Mouse (Mus musculus): ENCODE results near the gene Acbd3. TPM values are rescaled to one million over a fixed set of nuclear protein-coding genes. Genes with fewer than 3 reads are reported as not detected.

The Acbd3 gene
- polyA plus RNA-seq, 1 experiment = not detected

GRCm38 (mm10) chr1:180719483-180719882 lies 6.4 kb upstream of the Acbd3 start:
- no peak overlapping the region for H3K4me3 ChIP-seq (ENCODE audit: insufficient read depth, low read depth, low read length)
- H3K4me1 ChIP-seq (ENCODE audit: control insufficient read depth, insufficient read depth, low read length) = no peaks in the 10 kb centered on the region
- TF ChIP-seq CTCF (IDR thresholded peaks at IDR 0.05; ENCODE audit: insufficient read depth, low read depth, low read length) = no peak
- no peak for TF ChIP-seq POLR2A (IDR thresholded peaks at IDR 0.05; ENCODE audit: insufficient read depth, low read depth, low read length)
- 88% methylated on average over 6 of the region's 6 CpGs for WGBS
- no peak overlapping the region for H3K27ac ChIP-seq (ENCODE audit: insufficient read depth, low read depth, low read length)

DNA sequence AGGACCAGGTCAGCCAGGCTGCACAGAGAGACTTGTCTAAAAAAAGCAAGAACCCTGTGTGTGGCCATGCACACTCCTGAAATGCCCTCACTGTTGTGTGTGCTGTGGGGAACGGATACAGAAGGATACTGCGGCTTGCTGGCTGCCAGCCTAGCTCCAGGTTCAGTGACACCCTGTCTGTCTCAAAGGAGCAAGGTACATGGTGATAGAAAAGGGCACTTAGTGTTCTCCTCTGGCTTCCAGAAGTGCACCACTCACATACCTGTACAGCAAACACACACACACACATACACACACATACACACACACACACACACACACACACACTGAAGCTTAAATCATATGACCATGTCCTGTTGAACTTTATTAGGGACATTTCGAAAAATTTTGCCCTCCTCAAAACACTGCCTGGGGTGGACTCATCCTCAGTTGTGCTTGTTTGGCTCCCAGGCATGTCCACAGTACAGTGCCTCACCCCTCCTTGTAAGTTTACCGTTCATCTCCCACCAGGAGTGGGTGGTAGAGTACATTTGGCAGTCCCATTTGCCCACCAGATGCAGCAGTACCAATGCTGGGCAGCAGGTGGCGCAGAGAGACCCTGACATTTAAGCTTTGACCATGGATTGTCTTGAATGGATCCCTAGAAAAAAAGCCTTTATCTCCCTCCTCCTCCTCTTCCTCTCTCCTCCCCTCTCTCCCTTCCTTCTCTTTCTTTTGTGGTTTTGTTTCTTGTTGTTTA lies 5.7 kb upstream of the Acbd3 start:
- H3K27ac ChIP-seq (ENCODE audit: insufficient read depth, low read depth, low read length) = no peak overlapping the region
- 44% methylated on average over 5 of the region's 5 CpGs for WGBS
- TF ChIP-seq CTCF (IDR thresholded peaks at IDR 0.05; ENCODE audit: insufficient read depth, low read depth, low read length) (no peak), POLR2A (IDR thresholded peaks at IDR 0.05; ENCODE audit: insufficient read depth, low read depth, low read length) (no peak)

GRCm38 (mm10) chr1:180722608-180723007 lies 3.2 kb upstream of the Acbd3 start:
- Histone ChIP-seq H3K27ac (ENCODE audit: insufficient read depth, low read depth, low read length) (no peak overlapping the region), H3K4me3 (ENCODE audit: insufficient read depth, low read depth, low read length) (no peak overlapping the region), H3K4me1 (ENCODE audit: control insufficient read depth, insufficient read depth, low read length) (no peaks in the 10 kb centered on the region)
- 47% methylated on average over 1 of the region's 1 CpGs for WGBS
- TF ChIP-seq POLR2A (IDR thresholded peaks at IDR 0.05; ENCODE audit: insufficient read depth, low read depth, low read length) = no peak
- no peak for TF ChIP-seq CTCF (IDR thresholded peaks at IDR 0.05; ENCODE audit: insufficient read depth, low read depth, low read length)

More for the DNA sequence above, 5.7 kb upstream of the Acbd3 start:
- H3K4me3 ChIP-seq (ENCODE audit: insufficient read depth, low read depth, low read length) = no peak overlapping the region
- no peaks in the 10 kb centered on the region for H3K4me1 ChIP-seq (ENCODE audit: control insufficient read depth, insufficient read depth, low read length)

- H3K4me1 ChIP-seq (ENCODE audit: control insufficient read depth, insufficient read depth, low read length) = no peaks in the 10 kb centered on the region
- TF ChIP-seq CTCF (IDR thresholded peaks at IDR 0.05; ENCODE audit: insufficient read depth, low read depth, low read length) (no peak), POLR2A (IDR thresholded peaks at IDR 0.05; ENCODE audit: insufficient read depth, low read depth, low read length) (no peak)
- 71% methylated on average over 1 of the region's 1 CpGs for WGBS
- no peak overlapping the region for H3K27ac ChIP-seq (ENCODE audit: insufficient read depth, low read depth, low read length)
- no peak overlapping the region for H3K4me3 ChIP-seq (ENCODE audit: insufficient read depth, low read depth, low read length)
Measured at GRCm38 (mm10) chr1:180723701-180724238, 2.1 kb upstream of the Acbd3 start.

GRCm38 (mm10) chr1:180726183-180726582 lies 340 bp downstream of the Acbd3 start:
- no peak for TF ChIP-seq CTCF (IDR thresholded peaks at IDR 0.05; ENCODE audit: insufficient read depth, low read depth, low read length)
- no peak for TF ChIP-seq POLR2A (IDR thresholded peaks at IDR 0.05; ENCODE audit: insufficient read depth, low read depth, low read length)

GRCm38 (mm10) chr1:180729231-180729630 lies 3.4 kb downstream of the Acbd3 start:
- Histone ChIP-seq H3K27ac (ENCODE audit: insufficient read depth, low read depth, low read length) (no peak overlapping the region), H3K4me1 (ENCODE audit: control insufficient read depth, insufficient read depth, low read length) (no peaks in the 10 kb centered on the region), H3K4me3 (ENCODE audit: insufficient read depth, low read depth, low read length) (no peak overlapping the region)
- TF ChIP-seq CTCF (IDR thresholded peaks at IDR 0.05; ENCODE audit: insufficient read depth, low read depth, low read length) (no peak), POLR2A (IDR thresholded peaks at IDR 0.05; ENCODE audit: insufficient read depth, low read depth, low read length) (no peak)
- 88% methylated on average over 3 of the region's 3 CpGs for WGBS

More at GRCm38 (mm10) chr1:180726183-180726582, 340 bp downstream of the Acbd3 start:
- Histone ChIP-seq H3K4me3 (ENCODE audit: insufficient read depth, low read depth, low read length) (peak overlapping the region; percentile 86), H3K27ac (ENCODE audit: insufficient read depth, low read depth, low read length) (no peak overlapping the region; the same call in 1 of the 2 replicates), H3K4me1 (ENCODE audit: control insufficient read depth, insufficient read depth, low read length) (no peaks in the 10 kb centered on the region)
- under 1% methylated on average over 42 of the region's 42 CpGs for WGBS

DNA sequence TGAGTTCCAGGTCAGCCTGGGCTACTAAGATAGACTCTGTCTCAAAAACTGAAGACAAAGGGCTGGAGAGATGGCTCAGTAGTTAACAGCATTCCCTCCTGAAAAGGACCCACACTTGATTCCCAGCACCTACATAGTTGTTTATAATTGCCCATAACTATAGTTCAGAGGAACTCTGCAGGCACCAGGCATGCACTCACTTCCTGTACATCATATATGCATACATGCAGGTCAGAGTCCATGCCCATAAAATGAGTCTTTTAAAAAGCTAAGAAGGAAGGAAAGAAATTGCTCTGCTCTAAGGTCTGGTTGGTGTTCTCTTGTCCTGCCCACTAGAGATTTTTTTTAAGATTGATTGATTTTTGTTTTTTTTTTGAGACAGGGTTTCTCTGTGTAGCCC lies 22.0 kb downstream of the Acbd3 start:
- no peak for TF ChIP-seq CTCF (IDR thresholded peaks at IDR 0.05; ENCODE audit: insufficient read depth, low read depth, low read length)
- no peak for TF ChIP-seq POLR2A (IDR thresholded peaks at IDR 0.05; ENCODE audit: insufficient read depth, low read depth, low read length)
- Histone ChIP-seq H3K4me1 (ENCODE audit: control insufficient read depth, insufficient read depth, low read length) (no peaks in the 10 kb centered on the region), H3K4me3 (ENCODE audit: insufficient read depth, low read depth, low read length) (no peak overlapping the region), H3K27ac (ENCODE audit: insufficient read depth, low read depth, low read length) (no peak overlapping the region)

DNA sequence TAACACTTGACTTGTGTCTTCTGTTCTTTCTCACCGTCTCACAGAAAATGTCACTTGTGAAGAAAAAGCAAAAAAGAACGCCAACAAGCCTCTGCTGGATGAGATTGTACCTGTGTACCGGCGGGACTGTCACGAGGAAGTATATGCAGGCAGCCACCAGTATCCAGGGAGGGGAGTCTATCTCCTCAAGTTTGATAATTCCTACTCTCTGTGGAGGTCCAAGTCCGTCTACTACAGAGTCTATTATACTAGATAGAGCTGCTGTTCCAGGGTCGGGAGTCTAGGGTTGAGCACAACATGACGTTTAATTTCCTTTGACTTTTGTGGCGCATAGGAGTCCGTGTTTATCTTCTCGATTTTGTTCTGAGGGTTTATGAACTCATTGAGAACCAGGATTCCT lies 26.3 kb downstream of the Acbd3 start:
- Histone ChIP-seq H3K27ac (ENCODE audit: insufficient read depth, low read depth, low read length) (no peak overlapping the region), H3K4me3 (ENCODE audit: insufficient read depth, low read depth, low read length) (no peak overlapping the region), H3K4me1 (ENCODE audit: control insufficient read depth, insufficient read depth, low read length) (no peaks in the 10 kb centered on the region)
- no peak for TF ChIP-seq CTCF (IDR thresholded peaks at IDR 0.05; ENCODE audit: insufficient read depth, low read depth, low read length)
- no peak for TF ChIP-seq POLR2A (IDR thresholded peaks at IDR 0.05; ENCODE audit: insufficient read depth, low read depth, low read length)
- WGBS = 85% methylated on average over 11 of the region's 11 CpGs

DNA sequence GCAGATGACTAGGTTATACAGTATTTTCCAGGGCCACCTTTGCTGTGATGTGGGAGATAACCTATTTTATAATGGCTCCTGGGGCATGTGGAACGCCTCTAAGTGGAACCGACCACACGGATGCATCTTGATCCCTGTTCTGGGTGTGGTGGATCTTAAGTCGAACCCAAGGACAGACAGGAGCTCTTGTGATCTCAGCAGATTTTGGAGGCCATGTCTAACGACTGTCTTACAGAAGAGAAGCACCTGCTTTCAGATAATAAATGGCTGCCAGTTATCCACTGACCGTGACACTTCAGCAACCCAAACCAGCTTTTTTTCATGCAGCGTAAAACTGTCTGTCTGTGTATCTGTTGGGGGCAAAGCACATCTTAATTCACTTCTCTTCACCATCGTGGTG lies 28.5 kb downstream of the Acbd3 start:
- Histone ChIP-seq H3K4me1 (ENCODE audit: control insufficient read depth, insufficient read depth, low read length) (no peaks in the 10 kb centered on the region), H3K27ac (ENCODE audit: insufficient read depth, low read depth, low read length) (no peak overlapping the region), H3K4me3 (ENCODE audit: insufficient read depth, low read depth, low read length) (no peak overlapping the region)
- TF ChIP-seq POLR2A (IDR thresholded peaks at IDR 0.05; ENCODE audit: insufficient read depth, low read depth, low read length) (no peak), CTCF (IDR thresholded peaks at IDR 0.05; ENCODE audit: insufficient read depth, low read depth, low read length) (no peak)
- WGBS = 90% methylated on average over 8 of the region's 8 CpGs

All from olfactory bulb, adult 2 months (tissue).